Mouse (Mus musculus) CH12F3 (cell line): ENCODE data around the gene Cd80.

Source experiments
- in situ Hi-C: fragments of 300-500 bp; cut with MboI; formaldehyde crosslinking; loops from 2 replicates; pipeline ENCODE4 v1.14.3; 2020; ENCODE audit warnings: low sequenced_read_pairs

Gene Cd80

GRCm38 (mm10) chr16:38510846-38511245, 55.5 kb downstream of the Cd80 start:
- in situ Hi-C loops, result no loop called here

- in situ Hi-C loops, result no loop called here
Observed at GRCm38 (mm10) chr16:38519140-38519539, 63.8 kb downstream of the Cd80 start.

GRCm38 (mm10) chr16:38521211-38521987, 66.0 kb downstream of the Cd80 start:
- in situ Hi-C loops, result no loop called here

GRCm38 (mm10) chr16:38522129-38523084, 67.0 kb downstream of the Cd80 start, which contains the start of gene Timmdc1:
Timmdc1 (minus strand) TSS chr16:38522663.
- in situ Hi-C loops, result no loop called here

- in situ Hi-C loops, result no loop called here
Observed at GRCm38 (mm10) chr16:38526264-38526663, 70.9 kb downstream of the Cd80 start.

GRCm38 (mm10) chr16:38536544-38537146, 81.3 kb downstream of the Cd80 start:
- in situ Hi-C loops, result no loop called here

GRCm38 (mm10) chr16:38538716-38539380, 83.5 kb downstream of the Cd80 start:
- in situ Hi-C loops, result no loop called here
